Mouse (Mus musculus) CD8-positive naive resting alpha-beta T cell, adult 2 months (primary cell): ENCODE results near the gene Ripor1.
A peak's percentile ranks its signal among the peaks of the same experiment; 100 is the strongest.

Source experiments
- DNase-seq, 2 experiments: peaks; one replicate each; pipeline ENCODE4 v3.0.0; 2022; ENCODE audit warnings: low read depth in 2 of 2, low spot score in 2 of 2

The Ripor1 gene

DNA sequence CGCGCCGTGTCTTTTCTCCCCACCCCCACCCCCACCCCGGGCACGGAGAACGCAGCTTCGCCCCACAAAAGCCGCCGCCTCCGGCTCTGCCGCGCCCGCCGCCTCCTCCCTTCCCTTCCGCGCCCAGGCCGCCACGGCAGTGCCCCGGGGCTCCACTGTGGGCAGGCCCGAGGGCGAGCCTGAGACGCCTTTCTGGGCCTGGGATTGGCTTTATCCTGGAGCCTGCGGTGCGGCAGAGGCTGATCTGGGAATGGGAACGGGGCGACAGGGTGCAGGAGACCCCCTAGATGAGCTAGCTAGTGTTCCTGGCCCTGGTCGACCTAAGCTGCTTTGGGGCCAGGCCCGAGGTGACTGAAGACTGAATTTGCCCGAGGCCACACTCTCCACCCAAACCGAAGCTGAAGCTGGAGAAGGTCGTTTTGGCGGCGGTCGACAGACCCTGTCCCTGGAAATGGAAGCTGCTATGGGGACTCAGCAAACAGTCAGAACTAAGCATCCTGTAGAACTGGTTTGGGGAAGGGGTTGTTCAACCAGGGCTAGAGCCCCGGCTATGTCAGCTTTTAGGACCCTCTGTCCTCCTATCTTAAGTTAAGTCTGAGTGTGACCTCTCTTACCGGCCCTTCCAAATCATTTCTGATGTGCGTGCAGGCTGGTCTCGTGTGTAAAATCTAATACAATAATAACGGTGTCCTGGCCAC lies 585 bp downstream of the Ripor1 start:
- DNase-seq, result peak; percentile 21 to 29

DNA sequence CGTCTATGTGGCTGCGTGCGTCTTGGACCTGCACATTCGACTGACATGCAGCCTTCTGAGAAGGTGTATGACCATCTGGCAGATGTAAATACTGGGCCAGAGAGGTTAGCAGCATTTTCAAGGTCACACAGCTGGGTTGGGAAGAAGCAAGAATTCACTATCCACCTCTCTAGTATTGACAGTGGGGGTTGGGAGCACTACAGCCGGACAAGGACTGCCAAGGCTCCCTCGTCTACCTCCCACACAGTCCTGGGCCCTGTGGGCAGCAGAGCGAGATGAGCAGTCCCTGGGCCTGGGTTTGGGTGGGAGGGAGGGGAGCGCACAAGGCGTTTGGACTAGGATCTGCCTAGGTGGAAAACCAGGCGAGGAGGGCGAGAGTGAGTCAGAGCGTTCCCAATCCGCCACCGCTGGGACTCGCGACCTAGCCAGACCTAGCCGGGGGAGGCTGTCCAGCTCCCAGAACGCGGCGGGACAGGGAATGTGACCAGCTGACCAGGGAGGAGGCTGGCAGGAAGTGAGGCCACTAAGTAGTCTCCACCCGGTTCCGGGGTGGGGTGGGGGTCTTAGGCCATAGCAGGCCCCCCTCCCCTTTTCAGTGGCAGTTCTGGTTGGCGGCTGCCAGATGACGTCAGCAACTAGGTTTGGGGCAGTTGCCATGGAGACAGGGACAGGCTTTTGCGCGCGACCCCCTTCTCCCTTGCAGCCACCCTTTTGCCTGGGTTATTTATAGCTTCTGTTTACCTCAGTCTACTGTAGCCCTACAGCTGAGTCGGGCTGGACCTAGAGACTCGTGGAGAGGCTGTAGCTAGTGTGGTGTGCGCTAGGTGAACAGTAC lies 1.4 kb downstream of the Ripor1 start:
- peak; percentile 52 to 68 for DNase-seq

DNA sequence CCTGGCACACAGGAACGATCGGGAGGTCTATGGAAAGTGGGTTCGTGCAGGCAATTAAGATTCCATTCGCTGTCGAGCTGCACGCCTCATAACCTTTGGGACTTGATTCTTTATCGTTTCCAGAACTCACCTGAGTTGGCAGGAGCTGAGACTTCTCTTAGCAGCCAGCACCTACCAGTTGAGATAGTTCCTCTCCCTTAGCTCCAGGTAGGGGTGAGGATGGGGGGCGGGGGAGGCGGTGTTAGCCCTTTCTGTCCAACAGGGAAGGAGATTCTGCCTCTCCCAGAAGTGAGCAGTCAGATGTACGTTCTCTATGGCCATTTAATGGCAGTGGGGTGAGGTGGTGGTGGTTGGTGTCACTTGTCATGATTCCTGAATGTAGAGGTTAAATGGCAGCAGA lies 2.0 kb downstream of the Ripor1 start:
- no peak for DNase-seq

DNA sequence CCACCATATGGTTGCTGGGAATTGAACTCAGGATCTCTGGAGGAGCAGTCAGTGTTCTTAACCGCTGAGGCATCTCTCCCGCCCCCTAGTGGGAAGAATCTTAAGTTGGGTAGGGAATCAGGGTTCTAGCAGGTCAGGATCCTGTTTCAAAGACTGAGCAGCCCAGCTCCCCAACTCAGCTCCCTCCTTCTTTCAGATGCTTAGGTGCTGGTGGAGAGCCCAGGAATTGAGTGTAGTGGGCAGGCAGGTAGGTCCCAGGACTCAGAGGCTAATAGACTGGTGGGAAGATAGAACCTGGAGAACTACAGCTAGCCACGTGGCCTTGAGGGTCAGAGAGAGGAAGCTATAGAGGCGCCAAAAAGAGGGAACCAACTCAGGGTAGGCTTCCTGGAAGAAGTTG lies 2.6 kb downstream of the Ripor1 start:
- DNase-seq, result peak in 1 of 2 experiments; percentile 48

DNA sequence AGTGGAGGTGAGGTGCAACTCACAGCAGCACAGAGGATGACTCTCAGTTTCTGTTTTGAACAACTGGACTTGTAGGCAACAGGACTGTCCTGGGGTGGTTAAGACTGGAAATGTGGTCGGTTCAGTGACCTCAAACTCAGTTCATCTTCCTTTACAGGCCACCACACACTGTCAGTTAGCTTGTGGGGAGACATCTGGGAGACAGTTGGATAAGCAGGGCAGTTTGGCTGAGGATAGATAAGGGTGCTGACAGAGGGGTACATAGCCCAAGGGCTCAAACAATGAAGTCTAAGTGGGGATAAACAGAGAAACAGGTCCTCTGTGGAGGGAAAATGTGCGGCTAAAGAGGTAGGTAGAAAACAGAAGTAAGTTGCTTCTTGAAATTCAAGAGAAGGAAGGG lies 4.3 kb downstream of the Ripor1 start:
- DNase-seq, result no peak

- no peak for DNase-seq
Measured at GRCm38 (mm10) chr8:105609771-105610170, 4.7 kb downstream of the Ripor1 start.

GRCm38 (mm10) chr8:105611836-105612235 lies 6.8 kb downstream of the Ripor1 start:
- no peak for DNase-seq

DNA sequence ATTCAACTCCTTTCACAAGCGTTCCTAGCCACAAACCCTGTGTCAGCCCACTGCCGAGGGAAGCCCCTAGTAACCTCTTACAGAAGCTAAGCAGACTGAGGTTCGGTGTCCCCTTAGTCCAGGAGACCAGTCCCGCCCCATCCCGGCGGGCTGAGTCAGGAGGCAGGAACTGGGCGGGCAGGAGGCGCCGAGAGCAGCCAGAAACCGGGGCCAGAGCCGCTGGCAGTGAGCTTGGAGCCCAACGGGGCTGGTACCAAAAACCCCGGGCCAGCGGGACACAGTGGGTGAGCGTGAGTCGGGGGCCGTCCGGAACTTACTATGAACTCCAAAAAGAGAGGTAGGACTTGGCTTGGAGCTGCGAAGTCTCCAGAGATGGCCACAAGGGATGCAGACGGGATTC lies 8.0 kb downstream of the Ripor1 start:
- DNase-seq, result no peak

GRCm38 (mm10) chr8:105613830-105614511 lies 8.9 kb downstream of the Ripor1 start:
- DNase-seq, result no peak

DNA sequence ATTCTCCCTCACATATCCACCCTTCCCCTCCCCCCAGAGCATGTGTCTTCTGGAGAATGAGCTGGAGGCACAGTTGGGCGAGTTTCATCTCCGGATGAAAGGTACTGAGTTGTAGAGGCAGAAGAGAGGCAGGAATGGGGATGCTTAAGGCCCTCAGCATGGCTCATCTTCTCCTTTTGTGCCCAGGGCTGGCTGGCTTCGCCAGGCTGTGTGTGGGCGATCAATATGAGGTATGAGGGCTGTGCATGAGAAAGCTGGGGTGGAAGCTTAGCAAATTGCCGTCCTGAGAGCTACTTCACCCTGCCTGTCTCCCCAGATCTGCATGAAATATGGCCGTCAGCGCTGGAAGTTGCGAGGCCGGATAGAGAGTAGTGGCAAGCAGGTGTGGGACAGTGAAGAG lies 10.9 kb downstream of the Ripor1 start:
- no peak for DNase-seq

- DNase-seq, result no peak
Measured at GRCm38 (mm10) chr8:105617451-105618278, 12.6 kb downstream of the Ripor1 start.

DNA sequence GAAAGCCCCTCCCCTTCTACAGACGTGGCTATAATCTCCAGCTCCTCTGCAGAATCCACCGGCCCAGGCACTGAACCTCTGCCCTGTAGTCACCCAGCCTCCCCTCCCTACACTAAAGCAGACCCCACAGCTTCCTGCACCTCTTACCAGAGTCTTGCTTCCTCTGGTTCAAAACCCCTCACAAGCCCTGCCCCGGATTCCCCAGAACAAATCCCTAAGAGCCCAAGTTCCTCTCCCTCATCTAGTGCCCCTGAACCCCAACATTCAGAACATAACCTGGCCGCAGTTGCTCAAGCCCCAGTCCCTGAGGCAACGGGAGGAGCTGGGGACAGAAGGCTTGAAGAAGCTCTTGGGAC lies 13.2 kb downstream of the Ripor1 start:
- no peak for DNase-seq

DNA sequence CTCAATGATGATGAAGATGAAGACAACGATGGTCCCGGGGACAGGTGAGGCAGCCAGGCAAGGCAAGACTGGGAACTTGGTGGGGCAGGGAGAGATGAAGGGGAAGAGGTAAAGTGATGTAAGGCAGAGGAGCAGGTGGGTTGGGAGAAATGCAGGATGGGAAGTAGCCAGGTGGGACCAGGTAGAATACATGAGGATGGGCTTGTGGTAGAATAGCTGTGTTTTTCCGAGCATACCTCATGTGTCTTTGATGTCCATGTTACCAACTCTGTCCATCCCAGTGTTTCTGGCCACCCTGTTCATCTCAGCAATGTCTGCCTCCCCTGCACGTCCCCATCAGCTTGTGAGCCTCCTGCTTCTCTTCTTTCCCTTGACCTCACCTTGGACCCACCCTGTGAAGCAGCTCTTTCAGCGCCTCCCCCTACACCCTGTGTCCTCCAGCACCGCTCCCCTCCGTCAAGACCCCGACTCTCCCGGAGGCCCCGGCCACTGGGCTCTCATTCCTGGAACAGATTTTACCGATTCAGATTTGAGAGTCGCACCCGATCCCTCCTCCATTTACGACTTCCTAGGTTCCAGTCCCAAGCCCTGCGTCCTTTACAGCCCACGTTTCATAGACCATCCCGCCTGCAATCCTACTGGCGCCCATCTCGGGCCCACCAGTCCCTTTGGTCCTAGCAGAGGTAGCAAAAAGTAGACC lies 14.0 kb downstream of the Ripor1 start:
- DNase-seq, result no peak

GRCm38 (mm10) chr8:105620211-105620610 lies 15.2 kb downstream of the Ripor1 start:
- no peak for DNase-seq

DNA sequence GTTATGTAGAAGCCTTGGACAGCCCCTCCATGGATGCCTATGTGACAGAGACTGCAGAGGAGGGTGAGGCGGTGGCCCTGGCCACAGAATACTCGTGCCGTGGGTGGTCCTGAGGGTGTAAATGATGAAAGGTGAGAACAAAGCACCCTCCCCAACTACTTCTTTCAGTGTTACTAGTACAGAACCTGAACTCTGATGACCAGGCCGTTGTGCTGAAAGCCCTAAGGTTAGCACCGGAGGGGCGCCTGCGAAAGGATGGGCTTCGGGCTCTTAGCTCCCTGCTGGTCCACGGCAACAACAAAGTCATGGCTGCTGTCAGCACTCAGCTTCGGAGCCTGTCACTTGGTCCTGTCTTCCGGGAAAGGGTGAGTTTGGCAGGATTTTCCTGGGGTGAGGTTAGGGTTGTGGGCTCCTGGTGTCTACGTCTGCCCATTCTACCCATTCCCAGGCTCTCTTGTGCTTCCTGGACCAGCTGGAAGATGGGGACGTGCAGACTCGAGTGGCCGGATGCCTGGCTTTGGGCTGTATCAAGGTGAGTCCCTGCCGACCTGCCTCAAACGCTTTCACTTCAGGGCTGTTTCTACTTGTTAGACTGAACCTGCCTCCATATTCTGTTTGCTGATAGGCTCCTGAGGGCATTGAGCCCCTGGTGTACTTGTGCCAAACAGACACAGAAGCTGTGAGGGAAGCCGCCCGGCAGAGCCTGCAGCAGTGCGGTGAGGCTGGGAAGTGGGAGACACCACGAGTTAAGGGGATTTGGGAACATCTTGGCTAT lies 16.1 kb downstream of the Ripor1 start:
- DNase-seq, result no peak

DNA sequence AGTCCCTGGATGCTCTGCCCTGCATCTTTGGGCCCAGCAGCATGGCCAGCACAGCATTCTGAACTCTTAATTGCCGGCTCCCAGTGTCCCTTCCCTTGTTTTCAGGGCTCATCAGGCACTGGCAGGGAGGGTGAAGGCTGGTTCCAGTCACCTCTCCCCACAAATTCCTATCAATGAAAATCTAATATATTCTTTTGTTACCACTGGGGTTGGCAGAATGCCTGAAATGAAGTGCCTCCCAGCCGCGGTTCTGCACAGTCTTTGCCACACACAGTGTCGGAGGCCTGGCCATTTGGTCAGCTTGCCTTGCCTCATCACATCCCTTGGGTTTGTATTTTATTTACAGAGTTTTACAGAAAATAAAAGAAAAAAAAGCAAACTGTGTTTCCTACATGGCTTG lies 16.8 kb downstream of the Ripor1 start:
- DNase-seq, result no peak

DNA sequence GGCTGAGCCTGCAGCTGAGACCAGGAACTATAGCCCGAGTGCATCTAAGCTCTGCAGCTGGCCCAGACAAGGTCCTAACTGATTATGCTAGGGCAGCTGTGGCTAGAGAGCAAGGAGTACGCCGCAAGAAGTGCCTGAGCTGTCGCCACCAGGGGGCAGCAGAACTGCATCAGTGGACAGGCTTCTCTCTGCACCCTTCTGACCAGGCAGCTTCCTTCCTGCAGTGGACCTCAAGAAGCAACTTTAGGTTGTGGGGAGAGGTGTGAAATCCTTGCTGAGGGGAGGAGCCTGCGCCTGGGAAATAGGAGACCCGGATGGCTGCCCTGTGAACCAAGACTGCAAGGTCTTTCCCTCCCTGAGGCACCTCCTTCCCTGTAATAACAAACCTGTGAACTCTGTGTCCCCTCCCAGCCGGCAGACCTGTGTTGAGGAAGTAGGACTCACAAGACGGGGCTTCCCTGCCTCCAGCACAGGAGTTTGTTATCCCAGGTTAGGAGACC lies 17.4 kb downstream of the Ripor1 start:
- peak; percentile 92 to 93 for DNase-seq

DNA sequence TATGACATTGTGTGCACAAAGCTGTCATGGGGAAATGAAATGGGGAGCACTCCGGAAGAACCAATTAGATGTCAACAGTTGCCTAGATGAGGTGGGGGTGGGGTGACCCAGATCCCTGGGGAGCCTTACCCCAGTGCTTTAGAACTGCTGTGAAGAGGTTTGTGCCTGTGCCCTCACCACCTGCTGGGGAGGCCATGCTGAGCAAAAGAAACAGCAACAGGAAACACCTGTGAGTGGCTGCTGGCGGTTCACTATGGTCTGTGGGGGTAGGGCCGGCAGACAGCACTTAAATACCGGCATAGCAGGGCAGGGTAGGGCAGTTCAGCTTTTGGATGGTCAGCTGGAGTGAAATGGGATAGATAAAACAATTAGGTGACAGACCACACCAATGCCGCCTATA lies 18.1 kb downstream of the Ripor1 start:
- peak; percentile 69 to 75 for DNase-seq

- no peak for DNase-seq
Measured at GRCm38 (mm10) chr8:105623679-105624245, 18.7 kb downstream of the Ripor1 start.
